Mouse (Mus musculus) layer of hippocampus, postnatal 25 days (tissue): ENCODE data around the gene Gdf1. TPM values are rescaled to one million over a fixed set of nuclear protein-coding genes. Genes with fewer than 3 reads are reported as not detected.

Experiments
- DNase-seq, 2 experiments: peaks; one replicate each; pipeline ENCODE4 v3.0.0; 2022; ENCODE audit warnings: mixed read lengths in 2 of 2, low spot score in 1 of 2; ENCODE audit errors: extremely low spot score in 1 of 2
- total RNA-seq, 2 experiments: library from RNA; stranded (reverse); gene quantifications; 2 replicates each; pipeline ENCODE4 v1.2.3; 2021

Gene Gdf1
- total RNA-seq, 2 experiments from 2014 or later = 14.1 to 19.4 TPM

- no peak for DNase-seq
These were observed 471 bp downstream of the Gdf1 start for GRCm38 (mm10) chr8:70329835-70330740.

GRCm38 (mm10) chr8:70330741-70331364, 1.2 kb downstream of the Gdf1 start:
- peak; percentile 56 to 64 for DNase-seq

GRCm38 (mm10) chr8:70331526-70331925, 1.9 kb downstream of the Gdf1 start:
- DNase-seq = no peak

GRCm38 (mm10) chr8:70332070-70332877, 2.7 kb downstream of the Gdf1 start:
- DNase-seq = peak; percentile 75 to 79

- no peak for DNase-seq
These were observed 3.2 kb downstream of the Gdf1 start for GRCm38 (mm10) chr8:70332878-70333202.

- no peak for DNase-seq
These were observed 9.3 kb downstream of the Gdf1 start for GRCm38 (mm10) chr8:70338931-70339330.

- DNase-seq = no peak
These were observed 11.0 kb downstream of the Gdf1 start for GRCm38 (mm10) chr8:70340659-70341058.

GRCm38 (mm10) chr8:70342007-70342406, 12.4 kb downstream of the Gdf1 start:
- no peak for DNase-seq

- no peak for DNase-seq
These were observed 13.5 kb downstream of the Gdf1 start for GRCm38 (mm10) chr8:70343076-70343475.

GRCm38 (mm10) chr8:70343696-70344095, 14.1 kb downstream of the Gdf1 start:
- DNase-seq = peak in 1 of 2 experiments; percentile 56

GRCm38 (mm10) chr8:70344279-70344678, 14.7 kb downstream of the Gdf1 start:
- DNase-seq = no peak

- no peak for DNase-seq
These were observed 17.8 kb downstream of the Gdf1 start for GRCm38 (mm10) chr8:70347443-70347842.

GRCm38 (mm10) chr8:70347860-70348420, 18.3 kb downstream of the Gdf1 start:
- DNase-seq = no peak

GRCm38 (mm10) chr8:70351035-70351999, 21.7 kb downstream of the Gdf1 start:
- DNase-seq = no peak

- no peak for DNase-seq
These were observed 22.4 kb downstream of the Gdf1 start for GRCm38 (mm10) chr8:70352000-70352384.

- DNase-seq = peak in 1 of 2 experiments; percentile 51
These were observed 23.1 kb downstream of the Gdf1 start for GRCm38 (mm10) chr8:70352657-70353151.

- peak; percentile 99 to 100 for DNase-seq
These were observed 23.7 kb downstream of the Gdf1 start, which contains the start of gene Upf1 for GRCm38 (mm10) chr8:70353194-70353817. Gene Upf1 (minus strand): TSS chr8:70353278.

GRCm38 (mm10) chr8:70354004-70354403, 24.4 kb downstream of the Gdf1 start:
- no peak for DNase-seq

- no peak for DNase-seq
These were observed 26.5 kb downstream of the Gdf1 start for GRCm38 (mm10) chr8:70356111-70356510.
